Mouse (Mus musculus) urinary bladder, postnatal 0 days (tissue): ENCODE data around the gene Bet1l. TPM values are rescaled to one million over a fixed set of nuclear protein-coding genes. Genes with fewer than 3 reads are reported as not detected.

ENCODE experiments used
- polyA plus RNA-seq: library from polyadenylated mRNA; unstranded; fragments of >200 nt; fragmentation: Nextera tagmentation; extraction: Ambion mirVana; gene quantifications from 2 replicates; pipeline ENCODE4 v1.2.1, GENCODE M21; 2015

The Bet1l gene
- polyA plus RNA-seq: 39.9 and 50.6 TPM in 2 replicates

GRCm38 (mm10) chr7:140857550-140858505, at the start of gene Bet1l:
Gene Bet1l (minus strand): TSS chr7:140857577.

GRCm38 (mm10) chr7:140900220-140900619, 42.8 kb upstream of the Bet1l start, which contains the start of gene Cox8b:
Gene Cox8b (minus strand): TSS chr7:140900446.

GRCm38 (mm10) chr7:140881696-140882468, 24.5 kb upstream of the Bet1l start, which contains the start of the genes Psmd13 and Sirt3:
Gene Psmd13 (plus strand): TSS chr7:140881968.
Gene Sirt3 (minus strand): TSS chr7:140882309.

GRCm38 (mm10) chr7:140856785-140857549, 410 bp downstream of the Bet1l start, which contains the start of gene Ric8a:
Gene Ric8a (plus strand): TSS chr7:140856957.

GRCm38 (mm10) chr7:140855860-140856784, 1.3 kb downstream of the Bet1l start, which contains the start of gene Gm45785:
Gene Gm45785 (minus strand): TSS chr7:140856331.

GRCm38 (mm10) chr7:140847755-140848580, 9.4 kb downstream of the Bet1l start, which contains the start of gene Odf3:
Gene Odf3 (plus strand): TSS chr7:140847805.

GRCm38 (mm10) chr7:140844905-140845665, 12.3 kb downstream of the Bet1l start, which contains the start of gene Scgb1c1:
Gene Scgb1c1 (plus strand): TSS chr7:140845547.

GRCm38 (mm10) chr7:140834968-140835757, 22.2 kb downstream of the Bet1l start, which contains the start of gene Urah:
Gene Urah (plus strand): TSS chr7:140835018.

GRCm38 (mm10) chr7:140821653-140822329, 35.6 kb downstream of the Bet1l start, which contains the start of gene Zfp941:
Gene Zfp941 (minus strand): TSS chr7:140822178.

Other genes starting within 250 kb of the Bet1l start
- not detected in 2 replicates for gene Olfr61, start 228.6 kb downstream of the Bet1l start, polyA plus RNA-seq
- gene Olfr53, start 211.1 kb downstream of the Bet1l start, polyA plus RNA-seq: not detected in 2 replicates
- not detected in 2 replicates for gene Olfr539, start 197.6 kb downstream of the Bet1l start, polyA plus RNA-seq
- not detected in 2 replicates for gene Olfr45, start 175.6 kb downstream of the Bet1l start, polyA plus RNA-seq
- not detected in 2 replicates for gene Olfr541, start 160.3 kb downstream of the Bet1l start, polyA plus RNA-seq
- gene Cyp2e1, start 93.8 kb downstream of the Bet1l start, polyA plus RNA-seq: 0.25 and 0.75 TPM in 2 replicates
- 0.19 and 0.25 TPM in 2 replicates for gene Syce1, start 69.7 kb downstream of the Bet1l start, polyA plus RNA-seq
- gene Zfp941, start 35.4 kb downstream of the Bet1l start, polyA plus RNA-seq: 0.55 and 0.98 TPM in 2 replicates
- 9.5 and 11.1 TPM in 2 replicates for gene Urah, start 22.6 kb downstream of the Bet1l start, polyA plus RNA-seq
- gene Scgb1c1, start 12.0 kb downstream of the Bet1l start, polyA plus RNA-seq: not detected in 2 replicates
- 0.14 TPM in 1 of 2 replicates, not detected in the other for gene Odf3, start 9.8 kb downstream of the Bet1l start, polyA plus RNA-seq
- not detected in 2 replicates for gene Gm45785, start 1.2 kb downstream of the Bet1l start, polyA plus RNA-seq
- 50.8 and 53.1 TPM in 2 replicates for gene Ric8a, start 620 bp downstream of the Bet1l start, polyA plus RNA-seq
- gene Psmd13, start 24.4 kb upstream of the Bet1l start, polyA plus RNA-seq: 160 and 172 TPM in 2 replicates
- 16.6 and 18.1 TPM in 2 replicates for gene Sirt3, start 24.7 kb upstream of the Bet1l start, polyA plus RNA-seq
- gene Cox8b, start 42.9 kb upstream of the Bet1l start, polyA plus RNA-seq: 0.43 and 0.74 TPM in 2 replicates
- gene Nlrp6, start 63.3 kb upstream of the Bet1l start, polyA plus RNA-seq: 0.08 and 0.22 TPM in 2 replicates
- gene Pgghg, start 83.8 kb upstream of the Bet1l start, polyA plus RNA-seq: 17.1 and 17.4 TPM in 2 replicates
- 1.1 and 1.4 TPM in 2 replicates for gene Ifitm5, start 92.7 kb upstream of the Bet1l start, polyA plus RNA-seq
- 0.60 and 0.79 TPM in 2 replicates for gene Gm45717, start 98.4 kb upstream of the Bet1l start, polyA plus RNA-seq
- 1,342 and 1,631 TPM in 2 replicates for gene Ifitm2, start 98.4 kb upstream of the Bet1l start, polyA plus RNA-seq
- 156 and 219 TPM in 2 replicates for gene Ifitm1, start 109.6 kb upstream of the Bet1l start, polyA plus RNA-seq
- 730 and 992 TPM in 2 replicates for gene Ifitm3, start 153.2 kb upstream of the Bet1l start, polyA plus RNA-seq
- gene Ifitm6, start 160.3 kb upstream of the Bet1l start, polyA plus RNA-seq: 0.67 and 3.1 TPM in 2 replicates
- not detected in 2 replicates for gene Gm17387, start 171.6 kb upstream of the Bet1l start, polyA plus RNA-seq
- gene B4galnt4, start 203.5 kb upstream of the Bet1l start, polyA plus RNA-seq: 0.25 and 0.40 TPM in 2 replicates
- gene Pkp3, start 220.6 kb upstream of the Bet1l start, polyA plus RNA-seq: 29.1 and 32.9 TPM in 2 replicates
- gene Sigirr, start 243.0 kb upstream of the Bet1l start, polyA plus RNA-seq: 4.8 and 5.7 TPM in 2 replicates